11 mouse cellular contexts compared by ENCODE assay signal in the genomic region with DNA sequence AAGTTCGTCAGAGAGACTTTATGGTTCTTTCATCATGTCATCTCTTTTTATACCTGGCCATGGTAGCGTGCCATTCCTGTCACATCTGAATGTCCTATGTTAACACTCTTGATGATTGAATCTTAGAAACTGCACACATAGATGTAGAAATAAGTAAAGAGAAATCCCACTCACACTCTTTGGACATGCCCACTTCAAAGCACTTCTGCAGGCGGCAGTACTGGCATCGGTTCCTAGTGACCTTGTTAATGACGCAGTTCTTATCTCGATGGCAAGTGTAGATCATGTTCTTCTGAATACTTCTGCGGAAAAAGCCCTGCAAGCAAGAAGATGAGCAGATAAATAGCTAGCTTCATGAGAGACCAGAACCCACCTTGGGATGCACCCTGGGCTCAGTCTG.
"Had no signal": no experiment of that assay in that cellular context is flagged by ENCODE, and none has a peak within 500 bp of the region (broad histone marks: within the 10 kb centered on the region; RNA-seq: fewer than 3 reads in every experiment).

No protein-coding gene starts in this region.

- H3K4me1 ChIP-seq: kidney, embryonic 15.5 days; limb, embryonic 10.5 days; midbrain, embryonic 10.5 days; neural tube, embryonic 12.5 days had no signal

- H3K4me3 ChIP-seq: kidney, embryonic 15.5 days; left cerebral cortex, adult 2 months; limb, embryonic 10.5 days; midbrain, embryonic 10.5 days; myocyte; neural tube, embryonic 12.5 days had no signal

- DNase-seq: kidney, adult 18-20 months; kidney, postnatal 14 days; midbrain, embryonic 14.5 days; thymus, adult 18-20 months; thymus, postnatal 14 days had no signal
